Mouse (Mus musculus): Measurements from ENCODE around the gene Map2k1.

- TF ChIP-seq POLR2A (IDR thresholded peaks at IDR 0.05; ENCODE audit: borderline replicate concordance, insufficient read depth, low read length) (no peak), CTCF (IDR thresholded peaks at IDR 0.05; ENCODE audit: borderline replicate concordance, insufficient read depth, low read depth, low read length) (no peak)
Measured at GRCm38 (mm10) chr9:64236056-64236455, 17.4 kb downstream of the Map2k1 start.
